Mouse (Mus musculus): Measurements from ENCODE around the gene Gm11020.
"Not testable (repeated sequence)": the region's sequence is repeated elsewhere in the genome, so short reads cannot be mapped to it uniquely, and the experiment has no call there.

GRCm38 (mm10) chr8:104302536-104302935 is 18.8 kb upstream of the Gm11020 start:
- not testable (repeated sequence) for TF ChIP-seq MYOD1 (IDR thresholded peaks at IDR 0.05; ENCODE audit: control insufficient read depth, insufficient read length, low read depth); CTCF (IDR thresholded peaks at IDR 0.05; ENCODE audit: control insufficient read depth, insufficient read depth, insufficient read length); CEBPB (IDR thresholded peaks at IDR 0.05; ENCODE audit: low read depth)
